Mouse (Mus musculus): ENCODE measurements at regions not wholly inside any gene's neighbourhood (a gene's known extent, or its start where the extent isn't known, plus 50 kb on each side); places are given as distances from the start of the nearest gene placed in this dataset.
"Not testable (repeated sequence)": the region's sequence is repeated elsewhere in the genome, so short reads cannot be mapped to it uniquely, and the experiment has no call there.

DNA sequence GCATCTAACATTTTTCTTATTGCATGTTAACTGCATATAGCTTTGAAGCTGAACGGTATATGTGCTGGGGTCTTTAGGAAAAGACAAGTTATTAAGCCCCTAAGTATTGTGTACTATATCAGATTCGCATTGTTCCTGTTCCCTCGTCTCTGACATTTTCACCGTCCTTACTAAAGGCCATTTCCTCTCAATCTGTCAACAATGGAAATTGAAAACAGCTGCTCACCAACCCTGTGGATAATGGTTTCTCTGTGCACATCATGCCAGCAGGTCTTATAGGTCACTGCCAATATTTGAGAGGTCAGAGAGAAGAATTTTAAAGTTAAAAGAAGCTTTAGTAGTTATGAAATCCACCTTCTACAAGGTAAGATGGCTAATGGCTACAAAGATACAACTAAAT is 797.4 kb upstream of the Impad1 start:
- DNase-seq = no peak

- peak; percentile 1 for DNase-seq
These were observed 794.3 kb upstream of the Impad1 start for GRCm38 (mm10) chr4:5587465-5587864.

DNA sequence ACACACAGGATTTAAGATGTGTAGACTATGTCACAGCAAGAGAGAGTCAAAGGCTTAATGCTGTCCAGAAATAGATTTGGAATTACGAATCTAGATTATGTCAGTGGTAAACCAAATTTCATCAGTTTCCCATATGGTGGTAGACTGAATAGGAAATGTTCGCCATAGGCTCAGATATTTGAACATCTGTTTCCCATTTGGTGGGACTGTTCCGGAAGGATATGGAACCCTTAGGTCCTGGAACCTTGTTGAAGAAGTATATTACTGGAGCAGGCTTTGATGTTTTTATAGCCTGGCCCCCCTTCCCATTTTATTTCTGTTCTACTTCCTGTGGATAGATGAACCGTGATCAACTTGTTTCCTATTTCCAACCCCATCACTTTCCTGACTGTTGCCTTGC is 792.0 kb upstream of the Impad1 start:
- DNase-seq = no peak

GRCm38 (mm10) chr4:5583989-5584677 is 791.0 kb upstream of the Impad1 start:
- DNase-seq = no peak

GRCm38 (mm10) chr4:5568076-5568475 is 774.9 kb upstream of the Impad1 start:
- no peak for DNase-seq

- no peak for DNase-seq
These were observed 767.0 kb upstream of the Impad1 start for GRCm38 (mm10) chr4:5560001-5560657.

DNA sequence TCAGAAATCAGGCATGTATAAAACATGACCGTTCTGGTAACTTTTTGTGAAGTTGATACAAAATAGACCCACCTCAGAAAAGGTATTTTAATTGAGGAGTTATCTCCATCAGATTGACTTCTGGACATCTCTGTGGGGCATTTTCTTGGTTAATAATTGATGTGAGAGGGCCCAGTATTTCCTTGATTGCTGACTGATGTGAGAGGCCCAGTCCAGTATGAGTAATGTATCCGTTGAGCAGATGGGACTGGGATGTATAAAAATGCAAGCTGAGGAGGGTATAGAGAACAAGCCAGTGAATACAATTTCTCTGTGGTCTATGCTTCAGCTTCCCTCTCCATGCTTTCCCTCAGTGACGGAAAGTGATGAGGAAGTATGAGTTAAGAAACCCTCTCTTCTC is 747.0 kb upstream of the Impad1 start:
- DNase-seq = no peak

DNA sequence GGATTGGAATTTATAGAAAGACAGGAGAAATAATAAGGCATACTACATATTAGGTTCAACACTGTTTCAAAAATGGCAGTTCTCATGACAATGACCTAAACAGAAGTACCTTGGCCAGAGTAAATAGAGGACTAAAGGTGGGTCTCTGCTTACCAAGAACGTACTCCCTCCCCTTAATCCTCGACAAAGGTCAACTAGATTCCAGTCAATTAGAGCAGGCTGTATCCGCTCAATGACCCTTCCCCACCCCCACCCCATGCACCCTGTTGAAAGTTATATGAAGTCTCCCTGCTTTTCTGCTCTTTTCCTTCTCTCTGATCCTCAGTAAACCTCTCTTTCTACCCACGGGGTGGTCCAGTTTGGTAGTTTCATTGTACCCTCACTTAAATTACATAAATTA is 737.3 kb upstream of the Impad1 start:
- DNase-seq = no peak

GRCm38 (mm10) chr4:5518522-5518921 is 725.4 kb upstream of the Impad1 start:
- no peak for DNase-seq

GRCm38 (mm10) chr4:5515426-5515825 is 722.3 kb upstream of the Impad1 start:
- not testable (repeated sequence) for DNase-seq

DNA sequence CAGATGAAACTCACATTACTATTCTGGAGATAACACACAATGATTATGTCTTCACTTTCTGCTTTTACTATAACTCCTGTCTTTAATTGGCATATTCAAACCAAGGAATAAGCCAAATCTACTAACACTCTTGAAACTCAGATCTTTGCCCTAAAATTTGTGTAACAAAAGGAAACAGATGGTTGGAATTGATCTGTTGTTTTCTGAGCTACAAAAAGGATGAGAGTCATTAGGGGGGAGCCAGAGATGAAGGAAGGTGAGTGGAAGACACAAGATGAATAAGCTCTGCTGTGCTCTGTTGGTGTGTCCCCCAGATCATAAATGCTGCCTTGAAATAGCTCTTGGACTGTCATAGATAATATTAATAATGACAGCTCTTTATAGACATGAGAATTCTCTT is 718.6 kb upstream of the Impad1 start:
- DNase-seq = no peak

DNA sequence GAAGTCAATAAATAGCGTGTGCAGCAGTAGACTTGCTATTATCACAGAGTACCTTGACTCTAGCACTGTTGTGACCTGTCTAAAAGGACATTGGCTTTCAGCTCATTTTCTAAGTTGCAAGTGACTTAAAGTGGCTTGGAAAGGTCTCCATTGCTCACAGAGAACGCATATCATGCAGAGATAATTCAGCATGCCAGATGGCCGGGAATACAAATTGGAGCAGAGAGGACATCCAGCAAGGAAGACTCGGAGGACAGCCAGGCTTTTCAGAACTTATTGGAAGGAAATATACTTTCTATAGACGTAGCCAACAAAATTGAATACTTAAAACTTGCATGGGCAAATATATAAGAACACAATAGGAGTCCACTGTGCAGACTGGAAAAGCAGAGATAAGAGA is 716.2 kb upstream of the Impad1 start:
- DNase-seq = peak; percentile 1

DNA sequence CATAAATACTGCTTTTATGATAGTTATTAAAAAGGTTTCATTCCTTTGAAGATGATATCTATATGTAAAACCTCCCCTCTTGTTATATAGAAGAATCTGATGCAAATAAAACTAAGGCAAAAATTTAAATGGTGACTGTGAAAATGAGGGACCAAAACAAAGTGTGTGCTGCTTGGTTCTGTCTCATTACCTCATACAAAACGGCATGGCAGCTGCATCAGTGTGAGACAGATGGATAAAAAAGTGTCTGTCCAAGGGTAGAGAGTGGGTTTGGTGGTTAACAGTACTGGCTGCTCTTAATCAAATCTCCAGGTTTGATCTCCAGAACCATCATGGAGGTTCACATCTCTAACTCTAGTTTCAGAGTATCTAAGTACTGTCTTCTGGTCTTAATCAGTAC is 701.9 kb upstream of the Impad1 start:
- DNase-seq = no peak

DNA sequence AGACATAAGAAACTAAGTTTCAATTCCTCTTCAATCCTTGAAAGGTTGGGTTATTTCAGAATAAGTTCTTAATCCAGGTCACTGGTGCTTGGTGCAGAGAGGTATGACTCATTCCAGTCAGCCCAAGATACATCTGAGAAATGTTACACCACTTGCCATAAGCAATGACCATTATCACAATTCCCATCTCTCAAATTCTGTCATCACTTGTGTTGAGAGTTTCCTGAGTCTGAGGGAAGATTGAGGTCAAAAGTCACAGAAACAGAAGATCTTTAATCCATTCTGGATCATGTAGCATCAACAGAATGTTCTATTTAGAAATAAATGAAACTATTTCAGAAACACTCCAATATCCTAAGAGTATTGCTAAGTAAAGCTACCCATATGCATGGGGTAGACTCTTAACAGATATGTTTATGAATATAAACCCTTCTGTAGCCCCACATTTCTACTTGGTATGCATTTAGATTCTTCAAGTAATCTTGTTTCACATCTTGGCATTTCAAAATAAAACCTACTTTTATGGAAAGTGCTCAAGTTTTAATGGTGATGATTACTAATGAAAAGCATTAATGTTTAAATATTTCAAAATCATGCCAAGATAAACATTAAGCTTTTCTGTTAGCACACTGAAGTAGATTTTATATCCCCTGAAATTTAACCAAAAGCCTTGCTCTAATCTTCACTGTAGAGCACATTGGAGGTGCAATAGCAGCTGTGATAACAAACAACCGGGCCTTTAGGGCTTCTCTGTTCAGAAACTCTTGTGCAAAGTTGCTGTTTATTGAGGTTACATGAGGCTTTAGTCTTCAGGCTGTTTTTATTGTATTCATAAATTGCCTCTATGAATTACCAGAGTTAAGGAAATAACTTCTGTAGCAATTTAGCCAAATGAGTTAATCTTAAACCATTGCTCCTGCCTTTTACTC is 701.2 kb upstream of the Impad1 start:
- no peak for DNase-seq

DNA sequence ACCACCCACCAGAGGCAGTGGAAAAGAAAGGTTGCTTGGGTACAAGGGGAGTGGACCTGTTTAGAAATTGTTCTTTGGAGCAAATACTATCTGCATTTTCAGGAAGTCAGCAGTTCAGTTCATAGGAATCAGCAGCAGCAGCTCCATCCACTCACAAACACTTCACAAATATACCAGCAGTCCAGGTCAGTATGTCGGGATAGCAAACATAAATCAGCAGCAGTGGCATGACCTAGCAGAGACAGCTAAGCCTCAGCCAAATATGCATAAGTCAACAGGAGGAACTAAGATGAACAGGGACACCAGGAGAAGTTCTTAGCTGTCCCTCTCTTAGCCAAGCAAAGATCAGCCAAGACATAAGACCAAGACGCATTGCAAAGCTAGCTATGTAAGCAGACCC is 693.6 kb upstream of the Impad1 start:
- DNase-seq = no peak

DNA sequence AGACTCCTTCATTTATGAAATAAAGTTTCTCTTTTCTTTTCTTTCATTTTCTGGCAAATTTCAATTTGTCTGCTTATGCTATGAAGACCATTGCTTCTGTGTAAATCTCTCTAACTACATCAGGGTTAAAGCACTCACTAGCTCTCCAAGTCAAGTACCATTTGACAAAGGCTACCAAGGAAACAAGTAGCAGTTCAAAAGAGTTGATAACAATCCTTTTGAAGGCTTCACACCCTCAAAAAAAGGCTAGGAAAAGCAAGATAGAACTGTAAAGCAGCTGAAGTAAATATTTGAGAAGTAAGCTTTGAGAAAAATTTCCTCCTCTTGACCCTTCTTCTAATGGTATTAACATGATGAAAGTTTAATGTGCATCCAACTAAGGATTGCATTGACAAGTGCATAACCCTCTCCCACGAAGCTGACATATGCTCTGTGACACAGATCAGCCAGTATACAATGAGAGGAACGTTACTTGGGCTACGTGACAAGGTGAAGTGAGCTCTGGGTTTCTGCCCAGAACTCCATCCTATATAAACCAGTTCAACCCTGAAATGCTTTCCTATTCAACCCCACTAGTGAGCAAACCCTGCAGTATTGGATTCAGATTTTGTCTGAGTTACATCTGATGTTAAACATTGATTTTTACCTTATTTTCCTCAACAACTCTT is 678.9 kb upstream of the Impad1 start:
- DNase-seq = no peak

- DNase-seq = no peak
These were observed 666.0 kb upstream of the Impad1 start for GRCm38 (mm10) chr4:5459028-5459695.

DNA sequence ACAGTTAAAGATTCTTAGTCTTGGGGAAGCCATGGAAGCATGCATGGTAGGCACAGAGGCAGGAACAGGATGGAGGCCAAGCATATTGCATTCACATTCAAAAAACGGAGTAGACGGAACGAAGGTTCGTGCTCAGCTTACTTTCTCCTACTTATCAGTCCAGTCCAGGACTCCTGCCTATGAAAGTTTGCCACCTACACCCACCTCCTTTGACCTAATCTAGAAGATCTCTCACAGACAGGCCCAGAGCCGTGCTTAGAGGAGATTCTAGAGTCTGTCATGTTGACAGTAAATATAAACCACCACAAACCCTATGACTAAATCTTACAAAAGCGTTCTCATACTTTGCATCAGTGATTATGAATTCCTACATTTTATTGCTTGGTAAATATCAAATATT is 657.3 kb upstream of the Impad1 start:
- DNase-seq = no peak

- no peak for DNase-seq
These were observed 648.3 kb upstream of the Impad1 start for GRCm38 (mm10) chr4:5441339-5442019.

DNA sequence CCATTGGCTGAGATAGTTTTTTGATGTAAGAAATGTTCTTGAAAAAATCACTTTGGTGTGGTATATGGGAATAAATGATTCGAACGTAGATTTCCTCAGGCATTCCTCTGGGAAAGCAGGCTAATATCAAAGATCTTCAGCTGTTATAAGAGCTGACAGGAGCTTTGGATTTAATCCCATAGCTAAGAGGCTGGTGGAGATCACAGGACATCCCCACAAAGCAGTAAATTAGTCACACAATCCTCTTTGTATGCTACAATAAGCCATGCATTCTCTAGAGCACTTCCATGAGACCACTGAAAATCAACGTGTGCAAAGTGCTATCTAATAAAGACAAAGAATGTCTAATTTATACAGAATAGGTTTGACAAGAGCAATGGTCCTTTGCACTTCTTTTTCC is 643.9 kb upstream of the Impad1 start:
- DNase-seq = peak; percentile 34

Data from retina, postnatal 1 day (tissue).